Mouse (Mus musculus): ENCODE results near the gene Cnst. TPM values are rescaled to one million over a fixed set of nuclear protein-coding genes. Genes with fewer than 3 reads are reported as not detected.

The Cnst gene
- total RNA-seq, 2 experiments from 2014 or later = 36.6 to 37.0 TPM

GRCm38 (mm10) chr1:179556921-179557320, 10.8 kb downstream of the Cnst start:
- Histone ChIP-seq H3K4me3 (no peak overlapping the region), H3K27ac (no peak overlapping the region)
- no peak for DNase-seq (ENCODE audit: extremely low spot score in 1 of 2, low spot score in 2 of 2)
- TF ChIP-seq CTCF (IDR thresholded peaks at IDR 0.05) = no peak
- intact Hi-C loops (cut with DNase I) = no loop called here

- TF ChIP-seq CTCF (IDR thresholded peaks at IDR 0.05) = no peak
- intact Hi-C loops (cut with DNase I) = no loop called here
- no peak for DNase-seq (ENCODE audit: extremely low spot score in 1 of 2, low spot score in 2 of 2)
- no peak overlapping the region for H3K27ac ChIP-seq
- no peak overlapping the region for H3K4me3 ChIP-seq
Measured at GRCm38 (mm10) chr1:179559446-179560194, 13.4 kb downstream of the Cnst start.

- DNase-seq (ENCODE audit: extremely low spot score in 1 of 2, low spot score in 2 of 2) = no peak
- H3K27ac ChIP-seq = no peak overlapping the region
- TF ChIP-seq CTCF (IDR thresholded peaks at IDR 0.05) = no peak
- intact Hi-C loops (cut with DNase I) = no loop called here
- no peak overlapping the region for H3K4me3 ChIP-seq
Measured at GRCm38 (mm10) chr1:179560845-179561430, 14.8 kb downstream of the Cnst start.

- DNase-seq (ENCODE audit: extremely low spot score in 1 of 2, low spot score in 2 of 2) = no peak
- intact Hi-C loops (cut with DNase I) = no loop called here
- Histone ChIP-seq H3K27ac (no peak overlapping the region), H3K4me3 (no peak overlapping the region)
- no peak for TF ChIP-seq CTCF (IDR thresholded peaks at IDR 0.05)
Measured at GRCm38 (mm10) chr1:179563211-179563610, 17.0 kb downstream of the Cnst start.

- intact Hi-C loops (cut with DNase I) = no loop called here
- TF ChIP-seq CTCF (IDR thresholded peaks at IDR 0.05) = no peak
- Histone ChIP-seq H3K27ac (no peak overlapping the region), H3K4me3 (no peak overlapping the region)
- DNase-seq (ENCODE audit: extremely low spot score in 1 of 2, low spot score in 2 of 2) = no peak
Measured at GRCm38 (mm10) chr1:179563926-179564325, 17.8 kb downstream of the Cnst start.

GRCm38 (mm10) chr1:179567558-179567957, 21.4 kb downstream of the Cnst start:
- TF ChIP-seq CTCF (IDR thresholded peaks at IDR 0.05) = no peak
- no peak for DNase-seq (ENCODE audit: extremely low spot score in 1 of 2, low spot score in 2 of 2)
- intact Hi-C loops (cut with DNase I) = no loop called here
- H3K4me3 ChIP-seq = no peak overlapping the region
- no peak overlapping the region for H3K27ac ChIP-seq

- TF ChIP-seq CTCF (IDR thresholded peaks at IDR 0.05) = no peak
- DNase-seq (ENCODE audit: extremely low spot score in 1 of 2, low spot score in 2 of 2) = no peak
- Histone ChIP-seq H3K4me3 (no peak overlapping the region), H3K27ac (no peak overlapping the region)
- intact Hi-C loops (cut with DNase I) = no loop called here
Measured at GRCm38 (mm10) chr1:179568690-179569398, 22.7 kb downstream of the Cnst start.

- no peak for TF ChIP-seq CTCF (IDR thresholded peaks at IDR 0.05)
- no peak overlapping the region for H3K4me3 ChIP-seq
- H3K27ac ChIP-seq = no peak overlapping the region
- intact Hi-C loops (cut with DNase I) = no loop called here
- DNase-seq (ENCODE audit: extremely low spot score in 1 of 2, low spot score in 2 of 2) = no peak
Measured at GRCm38 (mm10) chr1:179570482-179570881, 24.3 kb downstream of the Cnst start.

- intact Hi-C loops (cut with DNase I) = no loop called here
- no peak overlapping the region for H3K27ac ChIP-seq
- no peak for TF ChIP-seq CTCF (IDR thresholded peaks at IDR 0.05)
- DNase-seq (ENCODE audit: extremely low spot score in 1 of 2, low spot score in 2 of 2) = no peak
- H3K4me3 ChIP-seq = no peak overlapping the region
Measured at GRCm38 (mm10) chr1:179571686-179572085, 25.5 kb downstream of the Cnst start.

GRCm38 (mm10) chr1:179573650-179574206, 27.6 kb downstream of the Cnst start:
- intact Hi-C loops (cut with DNase I) = no loop called here
- DNase-seq (ENCODE audit: extremely low spot score in 1 of 2, low spot score in 2 of 2) = no peak
- no peak overlapping the region for H3K27ac ChIP-seq
- no peak for TF ChIP-seq CTCF (IDR thresholded peaks at IDR 0.05)
- H3K4me3 ChIP-seq = no peak overlapping the region

- DNase-seq (ENCODE audit: extremely low spot score in 1 of 2, low spot score in 2 of 2) = no peak
- Histone ChIP-seq H3K4me3 (no peak overlapping the region), H3K27ac (no peak overlapping the region)
- intact Hi-C loops (cut with DNase I) = no loop called here
- TF ChIP-seq CTCF (IDR thresholded peaks at IDR 0.05) = no peak
Measured at GRCm38 (mm10) chr1:179578625-179579024, 32.5 kb downstream of the Cnst start.

GRCm38 (mm10) chr1:179580200-179580599, 34.0 kb downstream of the Cnst start:
- intact Hi-C loops (cut with DNase I) = no loop called here
- DNase-seq (ENCODE audit: extremely low spot score in 1 of 2, low spot score in 2 of 2) = no peak
- no peak overlapping the region for H3K27ac ChIP-seq
- H3K4me3 ChIP-seq = no peak overlapping the region
- no peak for TF ChIP-seq CTCF (IDR thresholded peaks at IDR 0.05)
